Mouse (Mus musculus): Measurements from ENCODE around the gene Arhgap15.

DNA sequence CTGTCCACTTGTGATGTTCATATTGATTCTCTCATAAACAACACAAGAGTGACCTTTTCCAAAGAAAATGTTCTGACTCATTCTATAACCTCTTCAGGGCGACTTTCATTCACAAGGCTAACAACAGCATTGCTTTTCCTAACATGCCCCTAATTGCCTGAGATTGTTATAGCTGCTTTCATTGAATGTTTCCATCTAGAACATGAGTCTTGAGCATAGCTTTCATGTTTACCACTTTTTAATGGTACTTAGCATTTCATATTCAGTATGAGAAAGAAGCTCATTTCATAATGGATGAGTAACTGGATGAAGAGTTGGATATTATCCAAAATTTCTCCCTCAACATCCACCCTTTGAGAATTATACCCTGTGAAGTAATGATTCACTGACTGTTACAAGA, 403.7 kb downstream of the Arhgap15 start:
- TF ChIP-seq CTCF (conservative IDR thresholded peaks at IDR 0.05; ENCODE audit: insufficient read depth, insufficient read length, low read depth, low read length), result no peak
- no peak for TF ChIP-seq POLR2A (IDR thresholded peaks at IDR 0.05; ENCODE audit: low read depth, low read length)

Data from kidney, adult 2 months (tissue).